Mouse (Mus musculus) liver, embryonic 14.5 days (tissue): ENCODE measurements at regions not wholly inside any gene's neighbourhood (a gene's known extent, or its start where the extent isn't known, plus 50 kb on each side); places are given as distances from the start of the nearest gene placed in this dataset.

Experiments
- ATAC-seq: fragments of 200-750 bp; cut with Nextera tagmentation; 2 replicates; pipeline ENCODE4 v1.8.0; 2017; ENCODE audit warnings: moderate number of reproducible peaks, mild to moderate bottlenecking, moderate library complexity; ENCODE audit not compliant: insufficient read depth
- DNase-seq, 3 experiments: peaks; one replicate each; pipeline ENCODE4 v3.0.0-alpha.2; 2012 to 2013; ENCODE audit warnings: low read depth in 3 of 3, low spot score in 3 of 3
- H3K27ac ChIP-seq: fragments of 300-500 bp; sonication (generic); 2 replicates; pipeline ENCODE4 v1.5.1; 2014; ENCODE audit warnings: moderate library complexity, mild to moderate bottlenecking, control low read depth, inconsistent platforms
- H3K27me3 ChIP-seq: fragments of 300-500 bp; sonication (generic); 2 replicates; pipeline ENCODE4 v1.6.1; 2014; ENCODE audit warnings: mild to moderate bottlenecking, low read length, moderate library complexity; ENCODE audit not compliant: control insufficient read depth, insufficient read depth
- H3K36me3 ChIP-seq: fragments of 300-500 bp; sonication (generic); replicated peaks from 2 replicates; pipeline ENCODE4 v1.6.1; 2014; ENCODE audit warnings: low read depth; ENCODE audit not compliant: control insufficient read depth, insufficient read depth
- H3K4me1 ChIP-seq, 2 experiments: fragments of 200-500 bp in 1 of 2; fragments of 300-500 bp in 1 of 2; sonication (generic) in 1 of 2; replicated peaks; 2 replicates each; pipeline ENCODE4 v1.6.1; 2012 to 2014; ENCODE audit warnings: antibody characterized with exemption in 1 of 2, inconsistent platforms in 1 of 2, low read length in 1 of 2; ENCODE audit not compliant: control insufficient read depth in 2 of 2, insufficient read depth in 2 of 2
- H3K4me2 ChIP-seq: fragments of 300-500 bp; sonication (generic); 2 replicates; pipeline ENCODE4 v1.6.1; 2014; ENCODE audit warnings: low read depth, mild to moderate bottlenecking, control low read depth, moderate library complexity
- H3K4me3 ChIP-seq, 2 experiments: fragments of 200-500 bp in 1 of 2; fragments of 300-500 bp in 1 of 2; sonication (generic) in 1 of 2; 2 replicates each; pipeline ENCODE4 v1.5.1; 2012 to 2014; ENCODE audit warnings: low read depth in 2 of 2, low read length in 2 of 2, mild to moderate bottlenecking in 2 of 2, control low read depth in 1 of 2, inconsistent platforms in 1 of 2, moderate library complexity in 1 of 2; ENCODE audit not compliant: insufficient read depth in 1 of 2
- H3K9ac ChIP-seq: fragments of 300-500 bp; sonication (generic); replicated peaks from 2 replicates; pipeline ENCODE4 v1.6.1; 2014; ENCODE audit warnings: mild to moderate bottlenecking, control low read depth, moderate library complexity
- H3K9me3 ChIP-seq: fragments of 300-500 bp; sonication (generic); 2 replicates; pipeline ENCODE4 v1.6.1; 2016; ENCODE audit warnings: low read length, mixed read lengths; ENCODE audit not compliant: control insufficient read depth
- CTCF ChIP-seq: IDR thresholded peaks from 2 replicates; pipeline ENCODE4 v1.5.1; 2016; ENCODE audit warnings: antibody characterized with exemption, low read depth, control low read depth
- EP300 ChIP-seq: IDR thresholded peaks from 2 replicates; pipeline ENCODE4 v1.6.1; 2016; ENCODE audit warnings: antibody characterized with exemption, low read depth
- WGBS: fragments of 180-500 bp; shearing (Covaris S2); extraction: QIAGEN DNeasy Blood & Tissue Kit; methylation state at CpG from one replicate; pipeline ENCODE4 v1.1.7; 2014; ENCODE audit not compliant: insufficient replicate concordance; 5-methylcytosine and 5-hydroxymethylcytosine counted together

DNA sequence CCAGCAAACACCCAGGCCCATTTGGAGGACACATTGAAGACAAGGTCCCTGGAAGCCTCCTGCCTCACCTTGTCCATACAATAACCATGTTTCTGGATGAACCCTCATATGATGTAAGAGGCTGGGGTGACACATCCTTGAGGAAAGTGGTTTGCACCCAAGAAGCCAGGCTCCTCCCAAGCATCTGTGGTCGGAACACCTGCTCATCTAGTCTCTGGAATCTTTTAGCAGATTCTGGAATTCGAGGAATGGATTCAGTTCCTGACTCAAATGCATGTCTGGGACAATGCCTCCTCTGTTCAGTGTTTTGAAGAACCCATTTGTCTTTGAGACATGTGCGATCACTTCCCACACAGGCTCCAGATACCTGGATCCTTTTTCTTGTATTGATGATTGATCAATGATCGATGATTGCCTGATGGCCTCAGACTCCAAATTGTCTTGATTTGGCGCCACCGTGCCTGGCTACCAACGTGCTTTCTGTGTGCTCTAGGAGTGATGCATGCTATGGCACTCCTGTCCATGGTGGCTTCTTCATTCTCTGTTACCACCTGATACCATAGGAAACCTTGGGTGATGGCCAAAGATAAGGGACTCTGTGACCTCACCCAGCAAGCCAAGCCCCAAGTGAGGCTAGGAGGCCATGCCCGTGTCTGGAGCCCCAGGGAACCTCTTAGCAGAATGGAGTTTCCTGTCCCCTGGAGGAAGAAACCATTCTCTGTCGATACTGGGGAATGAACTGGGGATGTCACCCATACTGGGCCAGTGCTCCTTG lies 126.7 kb downstream of the Mn1 start:
- Histone ChIP-seq H3K9ac (no peak overlapping the region), H3K9me3 (no peaks in the 10 kb centered on the region), H3K36me3 (no peaks in the 10 kb centered on the region), H3K27me3 (no peaks in the 10 kb centered on the region), H3K4me2 (no peak overlapping the region), H3K27ac (no peak overlapping the region), H3K4me3 (no peak overlapping the region), H3K4me1 (0 out of 4 replicates have a peak, but pooled peaks cover 0 to 4% of the 10 kb centered on the region in 2 experiments)
- TF ChIP-seq CTCF: no peak
- TF ChIP-seq EP300: no peak; the same call in 1 of the 2 replicates
- DNase-seq (no peak), ATAC-seq (peak; percentile 63; the same call in 1 of the 2 replicates)
- WGBS: 53% methylated on average over 9 of the region's 9 CpGs

DNA sequence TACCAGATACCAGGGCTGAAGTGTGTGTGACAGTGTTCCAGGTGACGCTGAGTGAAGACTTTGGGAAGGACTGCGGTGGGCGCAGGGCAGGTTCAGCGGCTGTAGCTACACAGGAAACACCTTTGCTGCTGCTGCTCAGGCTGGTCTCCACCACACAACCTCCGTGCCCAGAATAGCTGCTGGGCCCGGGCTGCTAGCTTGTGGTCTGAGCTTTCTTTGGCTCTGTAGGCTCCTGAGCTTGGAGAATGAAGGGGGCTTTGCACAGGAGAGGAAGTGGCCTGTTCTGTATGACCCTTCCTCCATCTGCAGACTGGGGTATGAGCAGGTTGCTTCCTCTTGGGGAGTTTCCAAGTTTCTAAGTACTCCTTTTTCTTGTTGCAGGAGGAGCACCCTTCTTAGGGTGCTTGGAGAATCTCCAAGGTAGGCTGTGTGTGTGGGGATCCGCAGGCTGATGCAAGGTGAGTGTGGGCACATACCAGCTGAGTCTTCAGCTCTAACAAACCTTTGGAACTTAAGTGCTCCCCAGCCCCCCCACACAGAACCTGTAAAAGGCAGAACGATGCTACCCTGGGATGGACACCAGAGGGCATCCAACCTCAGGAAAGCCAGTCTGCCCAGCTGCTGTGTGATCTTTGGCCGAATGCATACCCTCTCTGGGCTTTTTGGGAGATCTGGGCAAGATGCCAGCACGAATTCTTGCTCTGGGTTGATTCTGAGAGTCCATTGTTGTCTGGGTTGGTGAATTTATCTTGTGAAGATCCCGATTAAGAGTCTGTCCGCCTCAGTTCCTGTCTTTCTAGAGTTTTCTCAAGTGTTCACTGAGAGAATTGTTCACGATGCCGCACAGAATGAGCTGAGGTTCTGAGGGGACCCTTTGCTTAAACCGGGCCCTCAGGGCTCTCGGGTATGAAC lies 136.6 kb downstream of the Mn1 start:
- TF ChIP-seq CTCF: peak; percentile 34; the same call in 1 of the 2 replicates
- TF ChIP-seq EP300: no peak
- no peak overlapping the region for H3K9ac ChIP-seq
- H3K27ac ChIP-seq: no peak overlapping the region
- H3K4me3 ChIP-seq: no peak overlapping the region
- ATAC-seq (no peak), DNase-seq (no peak)
- 0 out of 4 replicates have a peak, but pooled peaks cover 0 to 2% of the 10 kb centered on the region in 2 experiments for H3K4me1 ChIP-seq
- WGBS: 15% methylated on average over 16 of the region's 16 CpGs
- no peaks in the 10 kb centered on the region for H3K36me3 ChIP-seq
- H3K4me2 ChIP-seq: no peak overlapping the region
- H3K27me3 ChIP-seq: no peaks in the 10 kb centered on the region
- no peaks in the 10 kb centered on the region for H3K9me3 ChIP-seq

DNA sequence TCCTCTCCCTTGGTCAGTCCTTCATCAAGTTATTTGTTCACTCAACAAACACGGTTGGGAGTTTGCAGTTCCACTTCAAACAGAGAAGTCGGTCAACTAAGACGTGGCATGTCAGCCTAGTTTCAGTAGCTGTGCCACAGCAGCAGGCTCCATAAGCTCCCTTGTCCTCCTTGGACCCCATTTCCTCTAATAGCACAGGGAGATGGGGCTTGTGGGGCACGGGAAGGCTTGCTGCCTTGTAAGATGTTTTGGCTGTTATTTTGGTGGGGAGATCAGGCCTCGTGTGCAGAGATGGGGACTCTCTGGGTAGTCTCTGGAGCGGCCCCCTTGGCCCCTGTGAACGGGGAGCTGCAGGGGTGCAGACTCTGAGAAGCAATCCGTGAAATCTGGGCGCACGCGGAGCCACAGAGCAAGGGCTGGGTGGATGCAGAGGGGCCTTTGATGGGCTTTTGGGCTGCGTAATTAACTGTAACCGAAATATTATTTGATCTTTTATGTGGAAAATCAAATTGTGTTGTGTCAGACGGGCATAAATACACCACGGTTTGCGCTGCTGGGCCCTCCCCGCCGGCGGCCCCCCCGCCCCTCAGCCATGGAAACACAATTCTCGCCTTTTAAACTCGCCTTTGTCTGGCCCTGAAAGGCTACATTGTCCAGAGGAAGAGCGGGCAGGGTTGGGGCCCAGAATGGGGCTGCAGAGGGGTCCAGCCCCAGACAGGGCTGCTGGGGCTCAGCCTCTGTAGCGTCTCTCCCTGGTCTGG lies 137.6 kb downstream of the Mn1 start:
- Histone ChIP-seq H3K27me3 (no peaks in the 10 kb centered on the region), H3K4me3 (no peak overlapping the region), H3K27ac (no peak overlapping the region), H3K9ac (no peak overlapping the region), H3K9me3 (no peaks in the 10 kb centered on the region), H3K36me3 (no peaks in the 10 kb centered on the region), H3K4me1 (0 out of 4 replicates have a peak, but pooled peaks cover 0 to 2% of the 10 kb centered on the region in 2 experiments), H3K4me2 (no peak overlapping the region)
- ATAC-seq (no peak), DNase-seq (no peak)
- TF ChIP-seq CTCF (no peak), EP300 (no peak)
- 36% methylated on average over 24 of the region's 24 CpGs for WGBS

DNA sequence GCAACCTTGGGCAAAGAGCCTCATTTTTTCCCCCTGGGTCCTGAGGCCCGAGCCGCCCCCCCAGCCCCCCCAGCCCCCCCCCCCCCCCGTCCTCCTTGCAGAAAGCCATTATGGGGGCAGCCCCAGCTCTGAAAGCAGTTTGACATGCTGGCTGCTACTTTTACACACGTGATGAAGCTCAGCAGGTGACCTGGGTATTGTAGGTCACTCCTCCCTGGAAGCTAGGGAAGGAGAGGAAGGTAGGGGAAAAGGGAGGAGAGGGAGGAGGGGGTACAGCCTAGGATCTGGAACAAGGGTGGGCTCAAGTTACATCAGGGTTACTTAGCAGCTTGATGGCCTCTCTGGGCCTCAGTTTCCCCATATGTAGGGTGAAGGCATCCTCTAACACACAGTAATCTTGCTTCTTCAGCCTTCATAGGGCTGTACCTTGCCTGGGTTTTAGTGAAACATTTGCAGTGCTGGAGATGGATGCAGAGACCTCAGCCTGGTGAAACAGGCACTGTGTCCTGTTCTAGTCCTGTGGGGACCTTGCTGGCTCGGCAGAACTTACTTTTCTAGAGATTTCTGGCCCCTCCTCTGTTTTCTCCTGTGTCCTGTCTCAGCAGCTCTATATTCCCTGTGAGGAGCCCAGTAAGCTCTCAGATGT lies 138.3 kb downstream of the Mn1 start:
- no peak overlapping the region for H3K9ac ChIP-seq
- no peak overlapping the region for H3K4me3 ChIP-seq
- no peak overlapping the region for H3K27ac ChIP-seq
- WGBS: 27% methylated on average over 5 of the region's 5 CpGs
- no peaks in the 10 kb centered on the region for H3K27me3 ChIP-seq
- no peaks in the 10 kb centered on the region for H3K36me3 ChIP-seq
- DNase-seq (no peak), ATAC-seq (no peak)
- H3K9me3 ChIP-seq: no peaks in the 10 kb centered on the region
- 0 out of 4 replicates have a peak, but pooled peaks cover 0 to 2% of the 10 kb centered on the region in 2 experiments for H3K4me1 ChIP-seq
- H3K4me2 ChIP-seq: no peak overlapping the region
- no peak for TF ChIP-seq EP300
- no peak for TF ChIP-seq CTCF
